9 mouse cellular contexts compared by ENCODE assay signal in the genomic region with DNA sequence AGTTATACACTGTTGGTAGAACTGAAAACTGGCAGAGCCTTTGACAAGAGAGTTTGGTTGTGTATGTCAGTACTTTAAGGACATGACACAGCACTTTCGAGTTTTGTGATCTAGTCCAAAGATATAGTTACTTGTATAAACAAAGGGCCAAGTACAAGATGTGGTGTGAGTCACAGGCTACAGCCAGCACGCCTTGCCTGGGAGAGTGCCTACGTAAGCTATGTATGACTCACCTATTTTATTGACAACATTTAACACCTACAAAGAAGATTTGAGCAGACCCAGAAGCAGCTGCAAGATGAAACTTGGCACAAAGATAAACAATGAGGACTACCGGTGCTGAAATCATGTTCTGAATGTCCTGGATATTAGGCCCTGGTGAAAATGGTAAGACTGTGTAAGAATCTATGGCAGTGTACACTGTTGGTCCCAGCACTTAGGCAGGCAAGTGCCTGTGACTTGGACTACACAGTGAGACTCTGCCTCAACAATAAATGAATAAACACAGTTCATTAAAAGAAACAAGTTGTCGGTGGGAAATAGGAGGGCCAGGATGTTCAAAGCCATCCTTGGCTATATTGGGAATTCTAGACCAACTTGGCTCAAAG. TPM values are rescaled to one million over a fixed set of nuclear protein-coding genes. Genes with fewer than 3 reads are reported as not detected.
A peak's percentile ranks its signal among the peaks of the same experiment; 100 is the strongest.
DNase-seq lines count a peak whose midpoint lies in the region; ATAC-seq and TF ChIP-seq lines count a peak whose summit lies in the region.
"Had no signal": no experiment of that assay in that cellular context is flagged by ENCODE, and none has a peak within 500 bp of the region (broad histone marks: within the 10 kb centered on the region; RNA-seq: fewer than 3 reads in every experiment).

No protein-coding gene starts in this region.

- H3ac ChIP-seq in myocyte (ENCODE audit: control insufficient read depth, insufficient read length) = no peak overlapping the region

- H3K9me3 ChIP-seq in G1E (replicated peaks) = peaks cover 3% of the 10 kb centered on the region; the same call in 1 of the 2 replicates

- no peak for TF ChIP-seq CTCF in G1E (IDR thresholded peaks at IDR 0.05; ENCODE audit: low read depth, low read length)

- ATAC-seq in G1E (ENCODE audit: extremely low read depth, insufficient number of reproducible peaks, low FRiP score, poor library complexity, severe bottlenecking) = peak; percentile 93
- ATAC-seq in erythroid progenitor cell, adult 5-6 weeks (replicated peaks; ENCODE audit: low FRiP score, poor library complexity, severe bottlenecking) = 0 out of 2 replicates have a peak, but pooled peaks have one; percentile 18

- TF ChIP-seq POLR2A in myocyte (IDR thresholded peaks at IDR 0.05; ENCODE audit: insufficient read length, low read depth) = no peak

- no peaks in the 10 kb centered on the region for H3K36me3 ChIP-seq in G1E (replicated peaks)
- H3K36me3 ChIP-seq in myocyte (ENCODE audit: control insufficient read depth, insufficient read depth) = no peaks in the 10 kb centered on the region

- H3K4me2 ChIP-seq in myocyte (ENCODE audit: low read depth) = peak overlapping the region; percentile 60

- peaks cover 4% of the 10 kb centered on the region; the same call in 1 of the 2 replicates for H3K4me1 ChIP-seq in G1E (ENCODE audit: insufficient read depth, low read depth, low read length)

- H3K4me3 ChIP-seq in G1E (ENCODE audit: low read depth, low read length) (no peak overlapping the region), myocyte (no peak overlapping the region)

- H3K27me3 ChIP-seq in G1E (ENCODE audit: insufficient read depth, low read length) (peaks cover 2% of the 10 kb centered on the region), myocyte (ENCODE audit: control insufficient read depth, insufficient read depth, insufficient read length) (no peaks in the 10 kb centered on the region)

- peak; percentile 15 to 20 for DNase-seq in left cerebral cortex, postnatal 36 days (ENCODE audit: low spot score in 2 of 2)
- no peak for DNase-seq in left cerebral cortex, postnatal 4 days
- no peak for DNase-seq in G1E (ENCODE audit: low spot score)
- no peak for DNase-seq in kidney, postnatal 36 days
- no peak for DNase-seq in layer of hippocampus, postnatal 36 days
- DNase-seq in kidney, postnatal 4 days = no peak
- DNase-seq: cerebellum, adult 9-11 months had no signal

- no peaks in the 10 kb centered on the region for H3K79me2 ChIP-seq in myocyte (ENCODE audit: control insufficient read depth, insufficient read depth)

- intact Hi-C loops in left cerebral cortex, postnatal 36 days (cut with DNase I) = no loop called here
- intact Hi-C loops in left cerebral cortex, postnatal 4 days (cut with DNase I) = no loop called here

TF ChIP-seq in myocyte, 11 proteins besides CTCF, POLR2A, EP300 and RAD21:
- peak in 1 of 3 experiments; percentile 47 for TF ChIP-seq MYOD1 (IDR thresholded peaks at IDR 0.05; ENCODE audit: control insufficient read depth in 1 of 3, insufficient read length in 2 of 3, low read depth in 2 of 3)
- no peak for TF ChIP-seq USF1 (IDR thresholded peaks at IDR 0.05; ENCODE audit: low read depth)
- peak in 1 of 3 experiments; percentile 25 for TF ChIP-seq MYOG (IDR thresholded peaks at IDR 0.05; ENCODE audit: control insufficient read depth in 1 of 3, insufficient read depth in 1 of 3, insufficient read length in 2 of 3, low read depth in 2 of 3)

RNA-seq across cellular contexts. Expression of a gene that starts 26.2 kb away (rescaled TPM):
- 10 to 100 TPM; 92.9 to 94.2 TPM for total RNA-seq in left cerebral cortex, postnatal 36 days (2021)
- total RNA-seq in left cerebral cortex, postnatal 4 days (2021) = 10 to 100 TPM; 75.4 to 80.9 TPM
- 111 and 154 TPM in 2 replicates for total RNA-seq in G1E (2014; fragmentation: Nextera tagmentation)
- 37.4 and 47.9 TPM in 2 replicates for total RNA-seq in G1E (2017)
- polyA plus RNA-seq in G1E (2012) = 14.6 and 21.7 TPM in 2 replicates
- 249 and 306 TPM in 2 replicates for total RNA-seq in erythroid progenitor cell, adult 5-6 weeks (2015; ENCODE audit: low replicate concordance)
- 276 and 286 TPM in 2 replicates for total RNA-seq in erythroid progenitor cell, adult 5-6 weeks (2017; ENCODE audit: low replicate concordance)
- polyA plus RNA-seq in myocyte (2012; fragmentation: generic; extraction: Trizol) = 6.1 TPM
- total RNA-seq in layer of hippocampus, postnatal 36 days (2021) = 10 to 100 TPM; 63.8 to 67.2 TPM

Comparison
In these comparisons a context has a peak if more than half of its experiments do, and no peak if none do; other contexts are left out.
1. DNase-seq: peak in left cerebral cortex, postnatal 36 days (2 of 2); none in left cerebral cortex, postnatal 4 days (single experiment), G1E (single experiment), kidney, postnatal 36 days (0 of 2), layer of hippocampus, postnatal 36 days (0 of 2) and kidney, postnatal 4 days (0 of 2).